Mouse (Mus musculus) E14TG2a.4 (cell line): ENCODE data around the gene B3gntl1.

Experiments used
- CTCF ChIP-seq: conservative IDR thresholded peaks from 2 replicates; pipeline ENCODE4 v1.5.1; 2014; ENCODE audit warnings: low read length
- NANOG ChIP-seq: IDR thresholded peaks from 2 replicates; pipeline ENCODE4 v1.6.1; 2014; ENCODE audit warnings: borderline replicate concordance, low read length, mixed read lengths
- POU5F1 ChIP-seq: IDR thresholded peaks from 2 replicates; pipeline ENCODE4 v1.6.1; 2014; ENCODE audit warnings: low read length, borderline replicate concordance

- no peak for TF ChIP-seq CTCF
- TF ChIP-seq POU5F1 = no peak
- no peak for TF ChIP-seq NANOG
Measured at GRCm38 (mm10) chr11:121722434-121722833, 49.5 kb upstream of the B3gntl1 start.
